ENCODE assay signal across 8 mouse cellular contexts in the genomic region with DNA sequence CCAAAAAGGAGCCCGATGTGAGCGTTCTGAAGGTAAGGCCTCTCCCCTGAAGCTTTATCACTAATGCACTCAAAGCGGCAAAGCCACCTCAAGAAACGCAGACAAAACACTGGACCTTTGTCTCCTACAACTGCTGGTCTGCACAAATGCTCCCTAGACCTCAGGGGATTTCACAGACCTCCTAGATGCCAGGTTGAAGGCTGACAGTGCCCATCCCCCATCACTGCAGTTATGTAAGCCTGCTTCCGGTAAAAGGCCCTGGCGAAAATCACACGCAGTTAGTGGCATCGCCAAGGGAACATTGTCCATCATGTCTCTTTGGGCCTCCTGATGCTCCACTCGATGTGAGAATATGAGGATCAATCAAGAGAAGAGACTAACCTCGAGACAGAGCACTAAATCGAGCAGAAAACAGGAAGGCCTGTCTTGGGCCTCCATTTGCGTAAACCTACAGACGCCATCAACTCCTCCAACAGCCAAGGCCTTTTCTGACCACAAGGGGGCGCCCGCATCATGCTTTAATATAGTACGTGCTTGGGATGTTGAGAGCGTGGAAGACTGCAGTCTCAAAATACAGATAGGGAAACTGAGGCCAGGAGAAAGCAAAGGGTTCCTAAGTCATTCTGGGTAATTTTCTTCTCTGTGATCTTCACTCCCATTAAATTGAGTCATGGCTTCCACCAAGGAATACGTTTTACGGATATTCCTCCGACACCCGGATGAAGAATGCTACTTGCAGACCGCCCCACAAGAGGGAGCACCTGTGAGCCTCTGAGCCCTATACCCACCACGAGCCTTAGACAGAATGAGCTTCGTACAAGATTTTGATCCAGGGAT.
DNase-seq lines count a peak whose midpoint lies in the region; ATAC-seq lines count a peak whose summit lies in the region.

No protein-coding gene starts in this region.

- H3K9me3 ChIP-seq in hindbrain, embryonic 14.5 days (ENCODE audit: control insufficient read depth, low read length), result no peaks in the 10 kb centered on the region

- H3K27me3 ChIP-seq in hindbrain, embryonic 14.5 days (ENCODE audit: control insufficient read depth, insufficient read depth, low read length), result no peaks in the 10 kb centered on the region

- H3K4me3 ChIP-seq in hindbrain, embryonic 14.5 days (replicated peaks; ENCODE audit: low read length), result peak overlapping the region; percentile 21

- no peaks in the 10 kb centered on the region for H3K4me1 ChIP-seq in hindbrain, embryonic 14.5 days (replicated peaks; ENCODE audit: control insufficient read depth, insufficient read depth, low read length)

- 33% methylated on average over 24 of the region's 24 CpGs for WGBS in hindbrain, embryonic 14.5 days

- no peak overlapping the region for H3K9ac ChIP-seq in hindbrain, embryonic 14.5 days

- H3K36me3 ChIP-seq in hindbrain, embryonic 14.5 days (replicated peaks; ENCODE audit: control insufficient read depth, insufficient read depth), result no peaks in the 10 kb centered on the region

- peak; percentile 88 for ATAC-seq in hindbrain, embryonic 14.5 days (ENCODE audit: low FRiP score)

- no peak overlapping the region for H3K27ac ChIP-seq in hindbrain, embryonic 14.5 days

- DNase-seq in T-cell, adult 2 months (ENCODE audit: low spot score), result peak; percentile 68
- peak; percentile 91 to 94 for DNase-seq in cerebellum, postnatal 25 days
- peak; percentile 93 to 96 for DNase-seq in frontal cortex, postnatal 36 days (ENCODE audit: low spot score in 2 of 2)
- DNase-seq in hindbrain, embryonic 14.5 days (ENCODE audit: low spot score), result peak; percentile 88
- DNase-seq in layer of hippocampus, postnatal 25 days (ENCODE audit: extremely low spot score in 1 of 2, low spot score in 1 of 2), result peak; percentile 94 to 98
- peak; percentile 91 for DNase-seq in lung, postnatal 14 days
- peak; percentile 38 for DNase-seq in retina, adult 2 months (ENCODE audit: low read depth, low spot score)
- peak; percentile 83 for DNase-seq in thymus, postnatal 25 days

- H3K4me2 ChIP-seq in hindbrain, embryonic 14.5 days (replicated peaks), result peak overlapping the region; percentile 44

Comparison
In these comparisons a context has a peak if more than half of its experiments do, and no peak if none do; other contexts are left out.
1. DNase-seq: peak in every context shown above with its lines; median percentile 96 in layer of hippocampus, postnatal 25 days; 94 in frontal cortex, postnatal 36 days; 92 in cerebellum, postnatal 25 days; 91 in lung, postnatal 14 days; 88 in hindbrain, embryonic 14.5 days; 83 in thymus, postnatal 25 days; 68 in T-cell, adult 2 months; 38 in retina, adult 2 months.